ENCODE assay signal across 10 mouse cellular contexts in genomic region chr1:167273380-167274163, GRCm38 (mm10). TPM values are rescaled to one million over a fixed set of nuclear protein-coding genes. Genes with fewer than 3 reads are reported as not detected.
DNase-seq lines count a peak whose midpoint lies in the region; ATAC-seq and TF ChIP-seq lines count a peak whose summit lies in the region.
"Had no signal": no experiment of that assay in that cellular context is flagged by ENCODE, and none has a peak within 500 bp of the region (broad histone marks: within the 10 kb centered on the region; RNA-seq: fewer than 3 reads in every experiment).

No protein-coding gene starts in this region.

- no peak overlapping the region for H3K9ac ChIP-seq in lung, embryonic 14.5 days
- H3K9ac ChIP-seq: embryonic facial prominence, embryonic 15.5 days had no signal

- peak overlapping the region; percentile 42; the same call in 1 of the 2 replicates for H3K27ac ChIP-seq in lung, embryonic 14.5 days (ENCODE audit: low read depth)
- H3K27ac ChIP-seq in limb, embryonic 10.5 days: no peak overlapping the region
- H3K27ac ChIP-seq: embryonic facial prominence, embryonic 15.5 days had no signal

- H3K36me3 ChIP-seq in lung, embryonic 14.5 days (ENCODE audit: insufficient read depth): no peaks in the 10 kb centered on the region
- peaks cover 63% of the 10 kb centered on the region for H3K36me3 ChIP-seq in G1E (replicated peaks)
- peaks cover 10% of the 10 kb centered on the region for H3K36me3 ChIP-seq in erythroblast, embryonic 14.5 days (ENCODE audit: control insufficient read depth)
- peaks cover 29% of the 10 kb centered on the region for H3K36me3 ChIP-seq in limb, embryonic 10.5 days
- H3K36me3 ChIP-seq: embryonic facial prominence, embryonic 15.5 days had no signal

- DNase-seq in lung, embryonic 14.5 days: peak; percentile 58
- no peak for DNase-seq in lung, postnatal 25 days (ENCODE audit: low spot score)
- peak; percentile 38 for DNase-seq in G1E (ENCODE audit: low spot score)
- no peak for DNase-seq in limb, embryonic 10.5 days (ENCODE audit: low spot score)
- no peak for DNase-seq in left cerebral cortex, adult 18-20 months (ENCODE audit: low spot score in 2 of 2)
- DNase-seq: cerebellum, adult 2 months; gastrocnemius, postnatal 14 days had no signal

- no peak overlapping the region for H3K4me3 ChIP-seq in lung, embryonic 14.5 days (ENCODE audit: low read depth, low read length)
- peak overlapping the region; percentile 60; the same call in 1 of the 2 replicates for H3K4me3 ChIP-seq in G1E (ENCODE audit: low read depth, low read length)
- peak overlapping the region; percentile 53 for H3K4me3 ChIP-seq in erythroblast, embryonic 14.5 days (replicated peaks)
- no peak overlapping the region for H3K4me3 ChIP-seq in limb, embryonic 10.5 days
- H3K4me3 ChIP-seq: embryonic facial prominence, embryonic 15.5 days had no signal

- H3K9me3 ChIP-seq in lung, embryonic 14.5 days (ENCODE audit: low read depth, low read length): no peaks in the 10 kb centered on the region
- no peaks in the 10 kb centered on the region for H3K9me3 ChIP-seq in G1E (replicated peaks)
- H3K9me3 ChIP-seq in erythroblast, embryonic 14.5 days (ENCODE audit: control insufficient read depth, low read length): no peaks in the 10 kb centered on the region
- H3K9me3 ChIP-seq in limb, embryonic 10.5 days (replicated peaks): no peaks in the 10 kb centered on the region
- H3K9me3 ChIP-seq: embryonic facial prominence, embryonic 15.5 days had no signal

- peaks cover 43% of the 10 kb centered on the region for H3K4me1 ChIP-seq in lung, embryonic 14.5 days (ENCODE audit: insufficient read depth)
- peaks cover 93% of the 10 kb centered on the region for H3K4me1 ChIP-seq in G1E (ENCODE audit: insufficient read depth, low read depth, low read length)
- H3K4me1 ChIP-seq in erythroblast, embryonic 14.5 days (ENCODE audit: control insufficient read depth): peaks cover 74% of the 10 kb centered on the region
- H3K4me1 ChIP-seq in limb, embryonic 10.5 days: peaks cover 53% of the 10 kb centered on the region

- 42% methylated on average over 14 of the region's 14 CpGs for WGBS in lung, embryonic 14.5 days
- WGBS in limb, embryonic 10.5 days: 79% methylated on average over 14 of the region's 14 CpGs

- no peak for TF ChIP-seq CTCF in lung, embryonic 14.5 days (IDR thresholded peaks at IDR 0.05; ENCODE audit: low read depth)
- TF ChIP-seq CTCF in G1E (IDR thresholded peaks at IDR 0.05; ENCODE audit: low read depth, low read length): no peak

- no peaks in the 10 kb centered on the region for H3K27me3 ChIP-seq in lung, embryonic 14.5 days (ENCODE audit: insufficient read depth, low read length)
- H3K27me3 ChIP-seq in G1E (ENCODE audit: insufficient read depth, low read length): no peaks in the 10 kb centered on the region
- no peaks in the 10 kb centered on the region for H3K27me3 ChIP-seq in erythroblast, embryonic 14.5 days (ENCODE audit: control insufficient read depth)
- H3K27me3 ChIP-seq in limb, embryonic 10.5 days (ENCODE audit: low read depth, poor library complexity, severe bottlenecking): no peaks in the 10 kb centered on the region
- H3K27me3 ChIP-seq: embryonic facial prominence, embryonic 15.5 days had no signal

- no peak for ATAC-seq in lung, embryonic 14.5 days (ENCODE audit: insufficient read depth)
- ATAC-seq in G1E (ENCODE audit: extremely low read depth, insufficient number of reproducible peaks, low FRiP score, poor library complexity, severe bottlenecking): peak; percentile 17
- ATAC-seq in megakaryocyte-erythroid progenitor cell, adult 5-6 weeks (replicated peaks; ENCODE audit: low FRiP score, low TSS enrichment, poor library complexity, severe bottlenecking): peak; percentile 55

- no peak overlapping the region for H3K4me2 ChIP-seq in lung, embryonic 14.5 days
- H3K4me2 ChIP-seq: embryonic facial prominence, embryonic 15.5 days had no signal

RNA-seq across cellular contexts. Expression of gene Uck2, which starts 11.5 kb away (rescaled TPM):
- 98.3 and 98.8 TPM in 2 replicates for polyA plus RNA-seq in lung, embryonic 14.5 days (2014; fragmentation: Nextera tagmentation; extraction: Ambion mirVana)
- total RNA-seq in G1E (2014; fragmentation: Nextera tagmentation) (465 and 522 TPM in 2 replicates), G1E (2017) (182 and 249 TPM in 2 replicates)
- polyA plus RNA-seq in G1E (2012): 555 and 575 TPM in 2 replicates
- 7.2 and 7.4 TPM in 2 replicates for polyA plus RNA-seq in erythroblast, embryonic 14.5 days (2012)
- total RNA-seq in megakaryocyte-erythroid progenitor cell, adult 5-6 weeks (2014; fragmentation: Nextera tagmentation): 187 and 249 TPM in 2 replicates
- 228 and 238 TPM in 2 replicates for total RNA-seq in megakaryocyte-erythroid progenitor cell, adult 5-6 weeks (2017)
- 138 and 172 TPM in 2 replicates for polyA plus RNA-seq in limb, embryonic 10.5 days (2016; fragmentation: Nextera tagmentation; extraction: Ambion mirVana)
- total RNA-seq in left cerebral cortex, adult 18-20 months (2021): 10 to 100 TPM; 29.2 to 39.2 TPM

RNA-seq across cellular contexts. Expression of gene Tmco1, which starts 34.6 kb away (rescaled TPM):
- 91.5 and 93.1 TPM in 2 replicates for polyA plus RNA-seq in lung, embryonic 14.5 days (2014; fragmentation: Nextera tagmentation; extraction: Ambion mirVana)
- 66.0 and 68.2 TPM in 2 replicates for total RNA-seq in G1E (2014; fragmentation: Nextera tagmentation)
- total RNA-seq in G1E (2017): 104 and 121 TPM in 2 replicates
- 10.8 and 12.8 TPM in 2 replicates for polyA plus RNA-seq in G1E (2012)
- polyA plus RNA-seq in erythroblast, embryonic 14.5 days (2012): 2.5 and 2.8 TPM in 2 replicates
- total RNA-seq in megakaryocyte-erythroid progenitor cell, adult 5-6 weeks (2014; fragmentation: Nextera tagmentation): 89.8 and 97.2 TPM in 2 replicates
- 150 and 178 TPM in 2 replicates for total RNA-seq in megakaryocyte-erythroid progenitor cell, adult 5-6 weeks (2017)
- 60.9 and 64.4 TPM in 2 replicates for polyA plus RNA-seq in limb, embryonic 10.5 days (2016; fragmentation: Nextera tagmentation; extraction: Ambion mirVana)
- 10 to 100 TPM; 46.0 to 51.6 TPM for total RNA-seq in left cerebral cortex, adult 18-20 months (2021)

Comparison
In these comparisons a context has a peak if more than half of its experiments do, and no peak if none do; other contexts are left out.
1. DNase-seq: peak in lung, embryonic 14.5 days (single experiment) and G1E (single experiment); none in lung, postnatal 25 days (single experiment), limb, embryonic 10.5 days (single experiment) and left cerebral cortex, adult 18-20 months (0 of 2).
2. H3K4me3 ChIP-seq: peak in G1E (single experiment) and erythroblast, embryonic 14.5 days (single experiment); none in lung, embryonic 14.5 days (single experiment) and limb, embryonic 10.5 days (single experiment).
3. RNA of gene Uck2, which starts 11.5 kb away (polyA plus RNA-seq): 555 to 575 TPM in G1E, 138 to 172 TPM in limb, embryonic 10.5 days and 98.3 to 98.8 TPM in lung, embryonic 14.5 days; 7.2 to 7.4 TPM in erythroblast, embryonic 14.5 days; every median in the first group is over 10 times any median in the second.